Mouse (Mus musculus) neural tube, embryonic 12.5 days (tissue): ENCODE measurements around the gene Prr5l. TPM values are rescaled to one million over a fixed set of nuclear protein-coding genes. Genes with fewer than 3 reads are reported as not detected.

ENCODE experiments used
- ATAC-seq: fragments of 200-750 bp; cut with Nextera tagmentation; 2 replicates; pipeline ENCODE4 v1.8.0; 2017; ENCODE audit warnings: low read depth, mild to moderate bottlenecking, moderate TSS enrichment, moderate library complexity; ENCODE audit not compliant: low FRiP score
- H3K27ac ChIP-seq: fragments of 300-500 bp; sonication (generic); 2 replicates; pipeline ENCODE4 v1.5.1; 2016
- H3K27me3 ChIP-seq: fragments of 300-500 bp; sonication (generic); replicated peaks from 2 replicates; pipeline ENCODE4 v1.6.1; 2016; ENCODE audit warnings: mild to moderate bottlenecking
- H3K36me3 ChIP-seq: fragments of 300-500 bp; sonication (generic); 2 replicates; pipeline ENCODE4 v1.6.1; 2016; ENCODE audit warnings: mild to moderate bottlenecking
- H3K4me1 ChIP-seq: fragments of 300-500 bp; sonication (generic); 2 replicates; pipeline ENCODE4 v1.6.1; 2016
- H3K4me2 ChIP-seq: fragments of 300-500 bp; sonication (generic); replicated peaks from 2 replicates; pipeline ENCODE4 v1.6.1; 2016; ENCODE audit warnings: mild to moderate bottlenecking
- H3K4me3 ChIP-seq: fragments of 300-500 bp; sonication (generic); 2 replicates; pipeline ENCODE4 v1.5.1; 2016
- H3K9ac ChIP-seq: fragments of 300-500 bp; sonication (generic); 2 replicates; pipeline ENCODE4 v1.6.1; 2016; ENCODE audit warnings: mild to moderate bottlenecking
- H3K9me3 ChIP-seq: fragments of 300-500 bp; sonication (generic); 2 replicates; pipeline ENCODE4 v1.6.1; 2016; ENCODE audit warnings: mild to moderate bottlenecking
- WGBS: fragments of 180-500 bp; shearing (Covaris S2); methylation state at CpG from one replicate; pipeline ENCODE4 v1.1.7; 2016; 5-methylcytosine and 5-hydroxymethylcytosine counted together
- polyA plus RNA-seq: library from polyadenylated mRNA; unstranded; fragments of >200 nt; fragmentation: Nextera tagmentation; extraction: Ambion mirVana; gene quantifications from 2 replicates; pipeline ENCODE4 v1.2.1, GENCODE M21; 2016

Gene Prr5l
- 8.5 and 9.4 TPM in 2 replicates for polyA plus RNA-seq

- H3K27ac ChIP-seq: no peak within 1 kb of the TSS
- peak; percentile 38; the same call in 1 of the 2 replicates for ATAC-seq
- H3K9ac ChIP-seq: no peak within 1 kb of the TSS
- H3K27me3 ChIP-seq: peaks cover 8% of the 10 kb centered on the region; the same call in 1 of the 2 replicates
- H3K4me1 ChIP-seq: peaks cover 15% of the 10 kb centered on the region
- no peak within 1 kb of the TSS for H3K4me2 ChIP-seq
- WGBS: 16% methylated on average over 3 of the region's 3 CpGs
- no peaks in the 10 kb centered on the region for H3K9me3 ChIP-seq
- no peak within 1 kb of the TSS for H3K4me3 ChIP-seq
- H3K36me3 ChIP-seq: no peaks in the 10 kb centered on the region
Observed at GRCm38 (mm10) chr2:101882998-101883397, at the start of gene Prr5l. Gene Prr5l (minus strand): TSS chr2:101883027.

GRCm38 (mm10) chr2:101932169-101932936 lies 49.5 kb upstream of the Prr5l start:
- WGBS: 74% methylated on average over 14 of the region's 14 CpGs
- 0 out of 2 replicates have a peak, but pooled peaks have one; percentile 21 for ATAC-seq
- H3K9ac ChIP-seq: no peak overlapping the region

GRCm38 (mm10) chr2:101925591-101926188 lies 42.9 kb upstream of the Prr5l start:
- Histone ChIP-seq H3K27ac (no peak overlapping the region), H3K4me3 (no peak overlapping the region), H3K9ac (no peak overlapping the region), H3K27me3 (no peaks in the 10 kb centered on the region), H3K36me3 (no peaks in the 10 kb centered on the region), H3K9me3 (no peaks in the 10 kb centered on the region), H3K4me1 (peaks cover under 1% of the 10 kb centered on the region; the same call in 1 of the 2 replicates), H3K4me2 (no peak overlapping the region)
- ATAC-seq: no peak
- whole genome bisulfite sequencing: 70% methylated on average over 12 of the region's 12 CpGs

More at GRCm38 (mm10) chr2:101932169-101932936, 49.5 kb upstream of the Prr5l start:
- Histone ChIP-seq H3K4me1 (0 out of 2 replicates have a peak, but pooled peaks cover 2% of the 10 kb centered on the region), H3K4me3 (no peak overlapping the region), H3K27ac (no peak overlapping the region), H3K27me3 (no peaks in the 10 kb centered on the region), H3K9me3 (no peaks in the 10 kb centered on the region), H3K4me2 (no peak overlapping the region), H3K36me3 (no peaks in the 10 kb centered on the region)

- no peaks in the 10 kb centered on the region for H3K27me3 ChIP-seq
- no peaks in the 10 kb centered on the region for H3K9me3 ChIP-seq
- no peak overlapping the region for H3K4me2 ChIP-seq
- H3K4me1 ChIP-seq: peaks cover 5% of the 10 kb centered on the region; the same call in 1 of the 2 replicates
- no peak overlapping the region for H3K4me3 ChIP-seq
- H3K27ac ChIP-seq: no peak overlapping the region
- ATAC-seq: no peak
- no peak overlapping the region for H3K9ac ChIP-seq
- H3K36me3 ChIP-seq: no peaks in the 10 kb centered on the region
- 81% methylated on average over 3 of the region's 3 CpGs for whole genome bisulfite sequencing
Observed at GRCm38 (mm10) chr2:101925183-101925582, 42.4 kb upstream of the Prr5l start.

GRCm38 (mm10) chr2:101923181-101923580 lies 40.4 kb upstream of the Prr5l start:
- 82% methylated on average over 4 of the region's 4 CpGs for WGBS
- no peaks in the 10 kb centered on the region for H3K36me3 ChIP-seq
- H3K4me1 ChIP-seq: peaks cover 10% of the 10 kb centered on the region; the same call in 1 of the 2 replicates
- no peak for ATAC-seq
- no peaks in the 10 kb centered on the region for H3K27me3 ChIP-seq
- H3K4me2 ChIP-seq: no peak overlapping the region
- no peak overlapping the region for H3K9ac ChIP-seq
- no peak overlapping the region for H3K4me3 ChIP-seq
- no peaks in the 10 kb centered on the region for H3K9me3 ChIP-seq
- no peak overlapping the region for H3K27ac ChIP-seq

GRCm38 (mm10) chr2:101922302-101922701 lies 39.5 kb upstream of the Prr5l start:
- no peak overlapping the region for H3K27ac ChIP-seq
- ATAC-seq: no peak
- no peak overlapping the region for H3K9ac ChIP-seq
- no peaks in the 10 kb centered on the region for H3K9me3 ChIP-seq
- H3K27me3 ChIP-seq: no peaks in the 10 kb centered on the region
- WGBS: 89% methylated on average over 4 of the region's 4 CpGs
- H3K4me1 ChIP-seq: peaks cover 10% of the 10 kb centered on the region; the same call in 1 of the 2 replicates
- no peak overlapping the region for H3K4me2 ChIP-seq
- no peaks in the 10 kb centered on the region for H3K36me3 ChIP-seq
- H3K4me3 ChIP-seq: no peak overlapping the region

GRCm38 (mm10) chr2:101920136-101920554 lies 37.3 kb upstream of the Prr5l start:
- WGBS: 24% methylated on average over 2 of the region's 2 CpGs
- Histone ChIP-seq H3K9me3 (no peaks in the 10 kb centered on the region), H3K4me3 (no peak overlapping the region), H3K27me3 (no peaks in the 10 kb centered on the region), H3K9ac (no peak overlapping the region), H3K27ac (peak overlapping the region; percentile 53; the same call in 1 of the 2 replicates), H3K4me2 (no peak overlapping the region), H3K36me3 (no peaks in the 10 kb centered on the region), H3K4me1 (peaks cover 10% of the 10 kb centered on the region; the same call in 1 of the 2 replicates)
- peak; percentile 83 for ATAC-seq

GRCm38 (mm10) chr2:101918518-101918917 lies 35.7 kb upstream of the Prr5l start:
- Histone ChIP-seq H3K4me1 (peaks cover 10% of the 10 kb centered on the region; the same call in 1 of the 2 replicates), H3K4me2 (no peak overlapping the region), H3K27ac (no peak overlapping the region), H3K4me3 (no peak overlapping the region), H3K9ac (no peak overlapping the region), H3K9me3 (no peaks in the 10 kb centered on the region), H3K27me3 (no peaks in the 10 kb centered on the region), H3K36me3 (no peaks in the 10 kb centered on the region)
- 85% methylated on average over 7 of the region's 7 CpGs for WGBS
- ATAC-seq: no peak

- Histone ChIP-seq H3K36me3 (no peaks in the 10 kb centered on the region), H3K4me3 (no peak overlapping the region), H3K4me1 (peaks cover 19% of the 10 kb centered on the region), H3K9ac (no peak overlapping the region), H3K9me3 (no peaks in the 10 kb centered on the region), H3K4me2 (no peak overlapping the region), H3K27me3 (no peaks in the 10 kb centered on the region), H3K27ac (no peak overlapping the region)
- no peak for ATAC-seq
- 84% methylated on average over 15 of the region's 15 CpGs for WGBS
Observed at GRCm38 (mm10) chr2:101909326-101910080, 26.7 kb upstream of the Prr5l start.

GRCm38 (mm10) chr2:101908773-101909172 lies 25.9 kb upstream of the Prr5l start:
- Histone ChIP-seq H3K27ac (no peak overlapping the region), H3K4me1 (peaks cover 19% of the 10 kb centered on the region), H3K4me2 (no peak overlapping the region), H3K9me3 (no peaks in the 10 kb centered on the region), H3K9ac (no peak overlapping the region), H3K36me3 (no peaks in the 10 kb centered on the region), H3K4me3 (no peak overlapping the region), H3K27me3 (no peaks in the 10 kb centered on the region)
- no peak for ATAC-seq
- 80% methylated on average over 13 of the region's 13 CpGs for WGBS

- Histone ChIP-seq H3K4me2 (no peak overlapping the region), H3K36me3 (no peaks in the 10 kb centered on the region), H3K4me3 (no peak overlapping the region), H3K4me1 (peaks cover 19% of the 10 kb centered on the region), H3K27me3 (no peaks in the 10 kb centered on the region), H3K27ac (no peak overlapping the region), H3K9me3 (no peaks in the 10 kb centered on the region), H3K9ac (no peak overlapping the region)
- ATAC-seq: no peak
- 68% methylated on average over 10 of the region's 10 CpGs for WGBS
Observed at GRCm38 (mm10) chr2:101907386-101908022, 24.7 kb upstream of the Prr5l start.
